Mouse (Mus musculus): ENCODE results near the gene Adam12.

DNA sequence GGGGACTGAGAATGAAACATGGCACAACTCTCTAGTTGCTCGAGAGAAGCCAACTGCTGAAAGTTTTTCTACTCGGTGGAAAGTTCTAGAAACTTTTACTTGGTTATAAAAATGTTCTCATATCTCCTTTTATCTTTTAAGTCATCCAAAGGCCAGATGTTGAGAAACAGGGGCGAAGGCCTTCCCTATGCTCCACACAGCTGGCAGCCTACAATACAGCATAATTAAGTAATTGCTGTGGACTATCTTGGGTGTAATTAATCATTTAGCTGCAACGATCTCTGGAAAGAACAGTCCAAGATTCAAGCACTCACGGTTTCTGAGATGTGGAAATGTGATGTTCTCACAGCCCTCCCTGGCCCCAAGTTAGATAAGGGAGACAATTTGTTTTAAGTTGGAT is 243.6 kb downstream of the Adam12 start:
- TF ChIP-seq CTCF (IDR thresholded peaks at IDR 0.05; ENCODE audit: extremely low read depth, insufficient read depth, low read length) (no peak), POLR2A (IDR thresholded peaks at IDR 0.05; ENCODE audit: extremely low read depth, insufficient read depth, low read length) (no peak)

Measured in cortical plate, adult 2 months (tissue).